Mouse (Mus musculus) midbrain, embryonic 12.5 days (tissue): Measurements from ENCODE around the gene Slc38a3. TPM values are rescaled to one million over a fixed set of nuclear protein-coding genes. Genes with fewer than 3 reads are reported as not detected.

Experiments used
- ATAC-seq: fragments of 200-750 bp; cut with Nextera tagmentation; 2 replicates; pipeline ENCODE4 v1.8.0; 2017; ENCODE audit warnings: low read depth, moderate TSS enrichment, moderate library complexity; ENCODE audit not compliant: low FRiP score
- H3K27ac ChIP-seq: fragments of 300-500 bp; sonication (generic); replicated peaks from 2 replicates; pipeline ENCODE4 v1.5.1; 2016; ENCODE audit warnings: mild to moderate bottlenecking
- H3K27me3 ChIP-seq: fragments of 300-500 bp; sonication (generic); 2 replicates; pipeline ENCODE4 v1.6.1; 2016; ENCODE audit warnings: mild to moderate bottlenecking
- H3K36me3 ChIP-seq: fragments of 300-500 bp; sonication (generic); 2 replicates; pipeline ENCODE4 v1.6.1; 2016
- H3K4me1 ChIP-seq: fragments of 300-500 bp; sonication (generic); 2 replicates; pipeline ENCODE4 v1.6.1; 2016
- H3K4me2 ChIP-seq: fragments of 300-500 bp; sonication (generic); replicated peaks from 2 replicates; pipeline ENCODE4 v1.6.1; 2016; ENCODE audit warnings: mild to moderate bottlenecking, moderate library complexity
- H3K4me3 ChIP-seq: fragments of 300-500 bp; sonication (generic); 2 replicates; pipeline ENCODE4 v1.5.1; 2016; ENCODE audit warnings: mild to moderate bottlenecking
- H3K9ac ChIP-seq: fragments of 300-500 bp; sonication (generic); replicated peaks from 2 replicates; pipeline ENCODE4 v1.6.1; 2016; ENCODE audit warnings: mild to moderate bottlenecking, moderate library complexity
- H3K9me3 ChIP-seq: fragments of 300-500 bp; sonication (generic); 2 replicates; pipeline ENCODE4 v1.6.1; 2016; ENCODE audit warnings: mild to moderate bottlenecking
- WGBS: fragments of 180-500 bp; shearing (Covaris S2); methylation state at CpG from one replicate; pipeline ENCODE4 v1.1.7; 2016; 5-methylcytosine and 5-hydroxymethylcytosine counted together
- polyA plus RNA-seq: library from polyadenylated mRNA; unstranded; fragments of >200 nt; fragmentation: Nextera tagmentation; extraction: Ambion mirVana; gene quantifications from 2 replicates; pipeline ENCODE4 v1.2.1, GENCODE M21; 2016

Slc38a3 gene
- polyA plus RNA-seq, 1 experiment from 2014 or later: 13.9 TPM

- Histone ChIP-seq H3K36me3 (peaks cover 9% of the 10 kb centered on the region), H3K4me3 (no peak overlapping the region), H3K9ac (no peak overlapping the region), H3K9me3 (no peaks in the 10 kb centered on the region), H3K4me1 (peaks cover 69% of the 10 kb centered on the region), H3K4me2 (no peak overlapping the region), H3K27me3 (0 out of 2 replicates have a peak, but pooled peaks cover 7% of the 10 kb centered on the region), H3K27ac (0 out of 2 replicates have a peak overlapping the region, but pooled peaks have one; percentile 11)
- no peak for ATAC-seq
- 65% methylated on average over 4 of the region's 4 CpGs for WGBS
Measured at GRCm38 (mm10) chr9:107609433-107609830, 59.9 kb downstream of the Slc38a3 start.

GRCm38 (mm10) chr9:107608741-107609432, 60.4 kb downstream of the Slc38a3 start, which contains the start of gene Sema3b:
Gene Sema3b (minus strand): TSS chr9:107609229.
- no peak for ATAC-seq
- Histone ChIP-seq H3K4me1 (peaks cover 72% of the 10 kb centered on the region), H3K27me3 (0 out of 2 replicates have a peak, but pooled peaks cover 7% of the 10 kb centered on the region), H3K9me3 (no peaks in the 10 kb centered on the region), H3K4me2 (no peak within 1 kb of the TSS), H3K9ac (no peak within 1 kb of the TSS), H3K4me3 (no peak within 1 kb of the TSS), H3K27ac (0 out of 2 replicates have a peak within 1 kb of the TSS, but pooled peaks have one; percentile 11), H3K36me3 (peaks cover 3% of the 10 kb centered on the region; the same call in 1 of the 2 replicates)
- WGBS: 45% methylated on average over 12 of the region's 12 CpGs

GRCm38 (mm10) chr9:107607653-107608245, 61.6 kb downstream of the Slc38a3 start:
- Histone ChIP-seq H3K4me1 (peaks cover 70% of the 10 kb centered on the region), H3K36me3 (no peaks in the 10 kb centered on the region), H3K27ac (no peak overlapping the region), H3K4me3 (no peak overlapping the region), H3K9me3 (no peaks in the 10 kb centered on the region), H3K9ac (no peak overlapping the region), H3K4me2 (no peak overlapping the region), H3K27me3 (0 out of 2 replicates have a peak, but pooled peaks cover 13% of the 10 kb centered on the region)
- ATAC-seq: no peak
- 62% methylated on average over 9 of the region's 9 CpGs for WGBS

GRCm38 (mm10) chr9:107607036-107607435, 62.3 kb downstream of the Slc38a3 start:
- no peak overlapping the region for H3K4me2 ChIP-seq
- H3K9ac ChIP-seq: 0 out of 2 replicates have a peak overlapping the region, but pooled peaks have one; percentile 17
- no peaks in the 10 kb centered on the region for H3K9me3 ChIP-seq
- H3K27me3 ChIP-seq: 0 out of 2 replicates have a peak, but pooled peaks cover 13% of the 10 kb centered on the region
- no peaks in the 10 kb centered on the region for H3K36me3 ChIP-seq
- H3K4me1 ChIP-seq: peaks cover 68% of the 10 kb centered on the region
- H3K27ac ChIP-seq: no peak overlapping the region
- H3K4me3 ChIP-seq: no peak overlapping the region
- 71% methylated on average over 2 of the region's 2 CpGs for WGBS
- ATAC-seq: no peak

- no peaks in the 10 kb centered on the region for H3K9me3 ChIP-seq
- no peak overlapping the region for H3K4me2 ChIP-seq
- no peak for ATAC-seq
- H3K4me1 ChIP-seq: peaks cover 64% of the 10 kb centered on the region
- H3K9ac ChIP-seq: 0 out of 2 replicates have a peak overlapping the region, but pooled peaks have one; percentile 17
- 0 out of 2 replicates have a peak, but pooled peaks cover 13% of the 10 kb centered on the region for H3K27me3 ChIP-seq
- H3K4me3 ChIP-seq: no peak overlapping the region
- WGBS: 15% methylated on average over 9 of the region's 9 CpGs
- no peak overlapping the region for H3K27ac ChIP-seq
- H3K36me3 ChIP-seq: no peaks in the 10 kb centered on the region
Measured at GRCm38 (mm10) chr9:107606591-107606990, 62.7 kb downstream of the Slc38a3 start.

- Histone ChIP-seq H3K27me3 (0 out of 2 replicates have a peak, but pooled peaks cover 13% of the 10 kb centered on the region), H3K4me3 (no peak overlapping the region), H3K36me3 (no peaks in the 10 kb centered on the region), H3K4me1 (peaks cover 59% of the 10 kb centered on the region), H3K4me2 (peak overlapping the region; percentile 22), H3K9ac (peak overlapping the region; percentile 37; the same call in 1 of the 2 replicates), H3K9me3 (no peaks in the 10 kb centered on the region), H3K27ac (peak overlapping the region; percentile 15; the same call in 1 of the 2 replicates)
- no peak for ATAC-seq
- WGBS: 34% methylated on average over 23 of the region's 23 CpGs
Measured at GRCm38 (mm10) chr9:107605041-107605661, 64.2 kb downstream of the Slc38a3 start.

GRCm38 (mm10) chr9:107603251-107603650, 66.1 kb downstream of the Slc38a3 start:
- no peaks in the 10 kb centered on the region for H3K9me3 ChIP-seq
- ATAC-seq: no peak
- no peaks in the 10 kb centered on the region for H3K36me3 ChIP-seq
- no peak overlapping the region for H3K9ac ChIP-seq
- H3K27ac ChIP-seq: no peak overlapping the region
- H3K4me1 ChIP-seq: peaks cover 44% of the 10 kb centered on the region
- no peak overlapping the region for H3K4me2 ChIP-seq
- 86% methylated on average over 6 of the region's 6 CpGs for WGBS
- 0 out of 2 replicates have a peak, but pooled peaks cover 13% of the 10 kb centered on the region for H3K27me3 ChIP-seq
- no peak overlapping the region for H3K4me3 ChIP-seq

GRCm38 (mm10) chr9:107602068-107602648, 67.2 kb downstream of the Slc38a3 start:
- H3K4me2 ChIP-seq: no peak overlapping the region
- H3K4me3 ChIP-seq: no peak overlapping the region
- ATAC-seq: peak; percentile 53
- H3K4me1 ChIP-seq: peaks cover 33% of the 10 kb centered on the region
- no peaks in the 10 kb centered on the region for H3K36me3 ChIP-seq
- 0 out of 2 replicates have a peak, but pooled peaks cover 13% of the 10 kb centered on the region for H3K27me3 ChIP-seq
- 0 out of 2 replicates have a peak overlapping the region, but pooled peaks have one; percentile 4 for H3K27ac ChIP-seq
- no peaks in the 10 kb centered on the region for H3K9me3 ChIP-seq
- WGBS: 18% methylated on average over 10 of the region's 10 CpGs
- no peak overlapping the region; the same call in 1 of the 2 replicates for H3K9ac ChIP-seq

GRCm38 (mm10) chr9:107601275-107601674, 68.1 kb downstream of the Slc38a3 start:
- no peak overlapping the region for H3K4me3 ChIP-seq
- H3K4me1 ChIP-seq: peaks cover 24% of the 10 kb centered on the region
- no peaks in the 10 kb centered on the region for H3K9me3 ChIP-seq
- H3K27ac ChIP-seq: no peak overlapping the region
- no peaks in the 10 kb centered on the region for H3K36me3 ChIP-seq
- no peak overlapping the region for H3K4me2 ChIP-seq
- no peak overlapping the region for H3K9ac ChIP-seq
- 0 out of 2 replicates have a peak, but pooled peaks cover 6% of the 10 kb centered on the region for H3K27me3 ChIP-seq
- WGBS: 89% methylated on average over 11 of the region's 11 CpGs
- no peak for ATAC-seq

GRCm38 (mm10) chr9:107600745-107601144, 68.6 kb downstream of the Slc38a3 start:
- no peak for ATAC-seq
- Histone ChIP-seq H3K36me3 (no peaks in the 10 kb centered on the region), H3K9me3 (no peaks in the 10 kb centered on the region), H3K4me1 (peaks cover 24% of the 10 kb centered on the region), H3K4me3 (no peak overlapping the region), H3K27me3 (0 out of 2 replicates have a peak, but pooled peaks cover 6% of the 10 kb centered on the region), H3K9ac (no peak overlapping the region), H3K4me2 (no peak overlapping the region), H3K27ac (no peak overlapping the region)
- WGBS: 82% methylated on average over 12 of the region's 12 CpGs
